Mouse (Mus musculus): ENCODE results near the gene Cd79a.

The Cd79a gene

DNA sequence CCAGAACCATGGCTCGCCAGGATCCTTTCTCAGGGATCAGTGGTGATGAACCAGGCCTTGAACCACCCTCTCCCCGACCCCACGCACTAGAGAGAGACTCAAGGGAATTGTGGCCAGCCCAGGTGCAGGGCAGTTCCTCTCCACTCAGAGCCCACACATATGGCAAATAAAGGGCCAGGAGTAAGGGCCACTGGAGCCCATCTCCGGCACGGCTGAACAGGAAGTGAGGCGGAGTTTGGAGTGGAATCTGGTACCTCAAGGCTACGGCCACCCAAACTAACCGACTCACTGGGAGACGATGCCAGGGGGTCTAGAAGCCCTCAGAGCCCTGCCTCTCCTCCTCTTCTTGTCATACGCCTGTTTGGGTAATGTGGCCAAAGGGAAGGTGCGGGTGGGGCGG is at the start of gene Cd79a:
Gene Cd79a (plus strand): TSS at position 158 of the 400 bp plus-strand sequence.
- no peak for DNase-seq (ENCODE audit: low spot score)

DNA sequence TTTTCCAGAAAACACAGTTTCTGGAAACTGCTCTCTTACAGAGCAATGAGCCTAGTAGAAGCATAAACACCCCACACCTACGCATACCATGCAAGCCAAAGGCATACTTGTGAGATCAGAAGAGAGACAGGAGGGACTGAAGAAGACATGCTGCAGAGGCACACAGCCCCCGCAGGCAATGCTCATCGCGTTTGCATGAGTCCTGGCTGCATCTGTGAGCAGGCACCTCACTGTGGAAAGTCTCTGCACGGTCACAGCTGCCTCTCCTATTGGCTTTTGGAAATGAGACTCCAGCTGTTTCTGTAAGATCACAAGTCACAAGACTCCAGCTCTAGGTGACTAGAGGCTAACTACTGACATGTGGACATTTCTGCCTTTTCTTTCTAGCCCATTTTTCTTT is 47.0 kb upstream of the Cd79a start:
- no peak for DNase-seq (ENCODE audit: low spot score)

DNA sequence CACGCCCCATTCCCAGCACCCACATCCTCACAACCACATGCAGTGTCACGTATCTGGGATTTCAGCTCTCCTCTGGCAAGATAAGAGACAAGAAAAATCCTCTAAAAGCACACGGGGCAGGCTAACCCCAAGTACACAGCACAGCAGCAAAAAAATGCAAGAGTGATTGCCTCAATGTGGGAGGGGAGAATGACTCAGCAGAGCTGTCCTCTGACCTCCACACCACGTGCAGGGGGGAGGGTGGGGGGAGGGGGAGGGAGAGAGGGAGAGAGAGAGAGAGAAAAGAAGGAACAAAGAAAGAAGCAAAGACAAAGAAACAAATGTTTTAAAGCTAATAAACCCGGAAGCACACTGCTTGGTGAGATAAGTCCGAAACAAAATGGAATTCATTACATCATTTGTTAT is 46.3 kb upstream of the Cd79a start:
- DNase-seq (ENCODE audit: low spot score): no peak

DNA sequence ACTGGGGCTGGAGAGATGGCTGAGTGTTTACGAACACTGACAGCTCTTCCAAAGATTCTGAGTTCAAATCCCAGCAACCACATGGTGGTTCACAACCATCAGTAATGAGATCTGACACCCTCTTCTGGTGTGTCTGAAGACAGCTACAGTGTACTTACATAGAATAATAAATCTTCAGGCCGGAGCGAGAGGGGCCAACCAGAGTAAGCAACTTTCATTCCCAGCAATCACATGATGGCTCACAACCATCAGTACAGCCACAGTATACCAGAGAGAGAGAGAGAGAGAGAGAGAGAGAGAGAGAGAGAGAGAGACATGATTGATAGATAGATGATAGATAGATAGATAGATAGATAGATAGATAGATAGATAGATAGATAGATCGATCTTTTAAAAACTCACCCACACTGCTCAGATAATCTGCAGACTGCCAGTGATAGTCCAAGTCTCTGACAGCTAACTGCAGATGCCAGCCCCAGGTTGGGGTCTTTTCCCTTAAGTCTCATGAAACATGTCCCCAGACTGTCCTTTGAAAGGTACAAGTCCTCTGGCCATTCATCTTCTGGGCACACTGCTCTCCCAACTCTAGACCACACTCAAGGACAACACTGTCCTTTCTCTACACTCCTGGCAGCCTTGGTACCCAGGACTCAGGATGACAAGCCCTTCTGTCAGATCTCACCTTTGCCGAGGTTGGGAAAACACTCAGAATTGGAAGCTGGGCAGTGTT is 45.4 kb upstream of the Cd79a start:
- DNase-seq (ENCODE audit: low spot score): no peak

DNA sequence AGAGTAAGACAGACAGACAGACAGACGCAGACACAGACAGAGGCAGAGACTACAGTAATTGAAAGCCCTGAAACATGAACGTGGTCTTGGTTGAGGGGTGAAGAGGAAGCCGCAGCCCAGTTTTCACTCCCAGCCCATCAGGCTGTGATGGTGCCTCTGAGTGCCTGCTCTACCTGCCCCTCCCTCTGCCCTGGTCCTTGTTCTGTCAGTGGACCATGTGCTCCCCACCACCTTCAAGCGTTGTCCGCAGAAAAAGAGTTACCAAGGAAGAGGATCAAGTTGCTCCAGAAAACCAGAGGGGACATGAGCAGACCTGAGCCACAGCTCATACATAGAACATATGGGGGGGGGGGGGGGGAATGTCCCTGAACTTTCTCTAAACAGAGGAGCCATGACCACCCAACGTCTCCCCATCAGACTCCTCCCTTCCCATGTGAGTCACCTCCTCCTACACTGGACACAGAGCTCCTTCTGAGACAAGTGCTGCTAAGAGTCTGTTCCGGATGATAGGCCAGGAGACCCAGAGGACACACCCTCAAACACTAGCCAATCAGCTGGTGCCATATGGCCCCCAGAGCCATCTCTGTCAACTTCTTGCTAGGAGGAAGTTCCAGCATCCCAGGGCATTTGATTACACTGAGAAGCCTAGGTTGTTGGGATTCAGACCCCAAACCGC is 44.5 kb upstream of the Cd79a start:
- DNase-seq (ENCODE audit: low spot score): no peak

DNA sequence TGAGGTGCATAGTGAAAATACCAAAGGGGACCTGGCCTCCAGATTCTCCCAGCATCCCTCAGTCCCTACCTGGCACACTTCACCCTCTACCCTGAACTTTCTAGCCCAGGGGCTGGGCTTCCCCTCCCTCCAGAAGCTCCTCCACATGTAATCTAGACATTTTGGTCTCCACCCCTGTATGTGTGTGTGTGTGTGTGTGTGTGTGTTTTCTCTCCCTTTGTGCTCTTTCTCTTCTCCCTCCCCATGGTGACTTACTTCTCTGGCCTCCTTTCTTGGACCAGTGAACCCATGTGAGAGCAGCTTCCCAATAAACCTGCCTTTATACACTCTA is 44.0 kb upstream of the Cd79a start:
- no peak for DNase-seq (ENCODE audit: low spot score)

DNA sequence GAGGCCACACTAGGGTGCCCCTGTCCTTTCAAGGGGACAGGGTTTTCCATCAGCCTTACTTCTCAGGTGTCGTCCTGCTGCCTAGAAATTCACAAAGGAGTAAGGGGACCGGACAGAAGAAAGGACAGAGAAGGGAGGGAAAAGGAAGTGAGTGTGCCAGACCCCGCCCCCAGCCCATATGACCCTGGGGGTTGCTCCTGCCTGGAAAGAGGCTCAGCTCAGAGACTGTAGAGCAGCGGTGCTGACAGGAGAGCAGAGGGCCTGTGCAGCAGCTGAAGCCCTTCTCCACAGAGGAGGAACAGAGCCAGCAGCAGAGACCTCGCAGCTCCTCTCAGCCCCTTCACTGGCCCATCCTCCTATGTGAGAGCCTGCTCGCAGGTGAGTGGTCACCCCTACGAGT is 43.5 kb upstream of the Cd79a start:
- DNase-seq (ENCODE audit: low spot score): no peak

GRCm38 (mm10) chr7:24856460-24857120 is 40.6 kb upstream of the Cd79a start:
- no peak for DNase-seq (ENCODE audit: low spot score)

DNA sequence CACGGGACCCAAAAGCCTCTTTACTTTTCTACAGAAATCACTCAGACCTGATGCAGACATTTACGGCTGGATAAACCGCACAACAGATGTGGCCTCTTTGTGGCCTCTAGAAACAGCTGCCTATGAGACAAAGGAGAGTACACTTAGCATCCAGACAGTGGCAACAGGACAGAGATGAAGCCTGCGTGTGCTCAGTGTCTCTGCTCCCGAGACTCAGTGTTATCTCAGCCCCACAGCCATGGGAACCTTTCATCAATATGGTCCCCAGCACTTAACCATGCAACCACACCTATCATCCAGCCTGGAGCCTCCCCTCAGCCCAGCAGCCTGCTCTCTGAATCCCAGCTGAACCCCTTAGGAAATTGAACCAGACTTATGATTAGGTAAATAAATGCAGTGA is 37.9 kb upstream of the Cd79a start:
- no peak for DNase-seq (ENCODE audit: low spot score)

DNA sequence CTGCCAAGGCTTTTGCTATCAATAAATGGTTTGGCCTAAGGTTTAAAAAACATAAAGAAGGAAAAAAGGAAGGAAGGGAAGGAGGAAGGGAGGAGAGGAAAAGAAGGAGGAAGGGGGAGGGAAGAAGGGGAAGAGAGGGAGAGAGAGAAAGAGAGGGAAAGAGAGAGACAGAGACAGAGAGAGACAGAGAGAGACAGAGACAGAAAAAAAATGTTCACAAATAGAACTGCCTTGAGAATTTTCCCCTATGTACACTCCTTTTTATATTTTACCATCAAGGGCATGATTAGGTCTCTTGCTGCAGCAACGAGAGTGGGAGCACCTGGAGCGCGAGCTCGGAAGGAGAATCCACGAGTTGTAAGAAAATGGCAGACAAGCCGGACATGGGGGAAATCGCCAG is 35.3 kb upstream of the Cd79a start, which contains the start of gene Gm9844:
Gene Gm9844 (plus strand): TSS at position 301 of the 400 bp plus-strand sequence.
- DNase-seq (ENCODE audit: low spot score): no peak

DNA sequence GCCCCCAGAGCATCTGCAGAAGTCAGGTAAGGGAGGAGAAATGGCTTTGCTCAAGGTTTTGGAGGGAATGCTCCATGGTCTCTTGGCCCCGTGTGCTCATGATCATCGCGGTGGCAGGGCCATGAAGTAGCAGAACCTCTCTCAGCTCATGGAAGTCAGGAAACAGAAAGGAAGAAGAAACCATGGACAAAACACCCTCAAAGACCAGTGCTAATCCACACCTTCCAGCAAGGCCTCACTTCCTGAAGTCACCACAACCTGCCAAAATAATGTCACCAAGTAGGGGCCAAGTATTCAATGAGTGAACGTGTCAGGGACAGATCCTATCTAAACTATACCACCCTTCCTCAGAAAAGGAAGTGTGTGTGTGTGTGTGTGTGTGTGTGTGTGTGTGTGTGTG is 34.3 kb upstream of the Cd79a start:
- no peak for DNase-seq (ENCODE audit: low spot score)

DNA sequence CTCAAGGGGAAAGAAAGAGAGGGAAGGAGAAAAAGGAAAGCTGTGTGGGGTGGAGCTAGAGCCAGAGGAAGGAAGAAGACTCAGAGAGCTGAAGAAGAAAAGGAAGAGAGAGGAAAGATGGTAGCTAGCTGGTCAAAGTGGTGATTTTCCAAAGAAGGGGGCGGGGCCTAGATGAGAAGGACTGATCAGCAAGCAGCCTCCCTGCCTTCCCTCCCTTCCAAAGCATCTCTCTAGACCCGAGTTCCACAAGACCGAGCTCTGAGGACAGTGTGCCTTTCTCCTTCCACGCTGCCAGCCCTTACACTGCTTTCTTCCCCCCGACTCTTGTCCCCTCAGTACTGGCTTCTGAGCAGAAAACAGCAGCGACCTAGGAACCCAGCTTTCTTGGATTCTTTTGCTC is 33.0 kb upstream of the Cd79a start:
- no peak for DNase-seq (ENCODE audit: low spot score)

DNA sequence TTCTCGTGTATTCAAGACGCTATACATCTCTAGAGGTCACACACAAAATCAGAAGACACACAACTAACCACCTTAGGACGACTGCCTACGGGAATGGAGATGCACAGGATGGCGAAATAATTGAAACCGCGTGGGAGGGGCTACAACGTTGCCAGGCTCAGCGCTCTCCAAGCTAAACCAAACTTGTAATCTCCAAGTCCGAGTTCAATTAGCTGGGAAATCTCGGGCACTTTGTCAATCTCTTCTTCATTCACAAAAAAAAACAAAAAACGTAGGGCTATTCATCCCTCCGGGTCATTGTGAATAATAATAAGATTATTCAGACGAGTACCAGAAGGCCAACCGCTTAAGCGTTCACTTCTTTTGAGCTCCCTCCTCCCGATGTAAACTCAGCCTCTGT is 28.1 kb upstream of the Cd79a start:
- no peak for DNase-seq (ENCODE audit: low spot score)

GRCm38 (mm10) chr7:24869532-24870165 is 27.5 kb upstream of the Cd79a start, which contains the start of the genes Lypd4 and Dmrtc2:
Lypd4 (minus strand) TSS chr7:24869941.
Dmrtc2 (plus strand) TSS chr7:24870057.
- no peak for DNase-seq (ENCODE audit: low spot score)

DNA sequence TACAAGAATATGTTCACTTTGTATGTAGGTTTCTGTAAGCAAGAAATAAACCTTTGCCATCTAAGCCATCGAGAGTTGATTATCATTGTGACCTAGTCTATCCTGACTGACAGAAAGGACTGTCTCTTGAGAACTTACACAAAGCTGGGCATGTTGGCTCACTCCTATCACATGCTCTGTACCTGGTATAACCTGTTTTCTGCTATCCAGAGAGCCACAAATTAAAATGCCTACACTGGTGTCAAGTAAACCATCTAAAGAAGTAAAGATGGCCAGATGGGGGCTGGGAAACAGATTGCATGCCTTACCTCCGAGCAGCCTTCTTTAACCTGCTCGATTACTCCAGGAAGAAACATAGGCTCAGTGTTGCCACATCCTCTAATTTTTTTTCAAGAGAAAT is 19.6 kb upstream of the Cd79a start:
- no peak for DNase-seq (ENCODE audit: low spot score)

GRCm38 (mm10) chr7:24879620-24880019 is 17.6 kb upstream of the Cd79a start:
- no peak for DNase-seq (ENCODE audit: low spot score)

- DNase-seq (ENCODE audit: low spot score): no peak
Measured at GRCm38 (mm10) chr7:24882416-24883199, 14.6 kb upstream of the Cd79a start.

DNA sequence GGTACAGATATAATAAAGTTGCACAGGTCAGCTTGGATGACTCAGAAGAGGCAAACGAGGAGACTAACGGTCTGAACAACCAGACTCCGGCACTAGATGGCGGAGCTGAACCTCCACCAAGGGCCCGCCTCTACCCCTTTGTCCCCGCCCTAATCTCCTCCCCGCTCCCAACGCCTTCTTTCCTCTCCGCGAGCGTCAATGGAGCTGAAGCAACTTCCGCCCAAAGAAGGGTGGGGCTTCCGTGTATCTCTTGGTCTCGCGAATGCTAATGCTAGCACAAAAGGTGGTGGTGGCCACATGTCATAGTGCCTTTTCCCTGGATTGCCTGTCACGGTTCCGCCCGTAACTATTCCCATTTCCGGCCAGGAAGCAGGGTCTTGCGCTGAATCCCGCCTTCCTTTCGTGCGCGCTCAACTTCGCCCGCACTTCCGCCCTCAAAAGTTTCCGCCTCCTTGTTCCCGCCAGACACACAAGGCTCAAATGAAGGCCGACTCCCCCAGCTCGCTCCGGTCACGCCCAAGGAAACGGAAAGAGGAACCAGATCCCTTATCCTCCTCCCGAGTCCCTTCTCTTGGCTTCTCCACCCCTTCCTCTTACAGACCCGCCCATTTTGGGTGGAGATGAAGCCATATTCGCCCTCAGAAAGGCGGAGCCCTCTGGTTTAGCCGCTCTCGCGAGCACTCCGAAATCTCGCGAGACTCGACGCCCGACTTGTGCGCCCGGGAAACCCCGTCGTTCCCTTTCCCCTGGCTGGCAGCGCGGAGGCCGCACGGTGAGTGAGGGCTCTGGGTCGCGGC is 13.1 kb upstream of the Cd79a start, which contains the start of gene Rps19:
Gene Rps19 (plus strand): TSS at position 476 of the 797 bp plus-strand sequence.
- DNase-seq (ENCODE audit: low spot score): peak; percentile 95

GRCm38 (mm10) chr7:24884693-24885291 is 12.4 kb upstream of the Cd79a start:
- DNase-seq (ENCODE audit: low spot score): no peak

DNA sequence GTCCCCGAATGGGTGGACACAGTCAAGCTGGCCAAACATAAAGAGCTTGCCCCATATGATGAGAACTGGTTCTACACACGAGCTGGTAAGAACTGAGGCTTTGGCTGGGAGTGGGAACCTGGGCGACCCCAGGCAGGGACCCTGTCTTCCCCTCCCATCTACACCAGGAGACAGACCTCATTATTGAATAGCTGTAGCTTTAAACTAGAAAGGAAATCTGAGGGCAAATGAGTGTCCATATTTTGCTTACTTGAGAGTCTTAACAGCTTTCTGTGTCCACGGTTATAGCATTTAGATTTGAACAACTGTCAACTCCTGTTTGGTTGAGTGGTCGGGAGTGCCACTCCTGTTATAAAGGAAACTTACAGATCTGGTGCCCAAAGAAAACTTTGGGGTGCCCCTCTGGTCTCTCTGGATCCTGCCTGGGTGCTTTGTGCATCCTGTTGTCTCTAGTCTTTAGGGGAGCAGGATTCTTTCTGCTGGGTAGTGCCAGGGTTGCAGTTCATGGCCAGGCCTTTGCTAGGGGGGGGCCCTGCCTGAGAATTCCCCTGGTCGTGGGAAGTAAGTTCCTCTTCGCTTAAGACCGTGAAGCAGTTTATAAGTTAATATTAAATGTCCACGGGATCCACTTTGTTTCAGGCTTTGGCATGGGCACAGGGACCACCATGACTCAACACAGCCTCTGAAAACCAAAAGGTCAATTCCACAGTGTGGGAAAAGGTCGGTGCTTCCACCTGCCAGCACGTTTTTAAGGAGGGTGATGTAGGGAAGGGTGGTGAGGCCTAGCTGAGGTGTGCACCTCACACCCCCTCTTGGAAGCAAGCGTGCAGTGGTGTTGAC is 11.5 kb upstream of the Cd79a start:
- no peak for DNase-seq (ENCODE audit: low spot score)

Data from layer of hippocampus, adult 9-10 months (tissue).